Mouse (Mus musculus) E14TG2a.4 (cell line): ENCODE measurements around the gene Nfe2l2.

ENCODE experiments used
- H3K27me3 ChIP-seq: 2 replicates; pipeline ENCODE4 v1.6.1; 2014; ENCODE audit warnings: low read length, control low read depth; ENCODE audit not compliant: insufficient read depth
- H3K36me3 ChIP-seq: 2 replicates; pipeline ENCODE4 v1.6.1; 2014; ENCODE audit warnings: low read length, control low read depth; ENCODE audit not compliant: insufficient read depth
- H3K4me1 ChIP-seq: replicated peaks from 2 replicates; pipeline ENCODE4 v1.6.1; 2014; ENCODE audit warnings: low read depth, low read length, control low read depth
- H3K4me3 ChIP-seq: replicated peaks from 2 replicates; pipeline ENCODE4 v1.5.1; 2014; ENCODE audit warnings: mild to moderate bottlenecking, low read length
- H3K9me3 ChIP-seq: 2 replicates; pipeline ENCODE4 v1.6.1; 2014; ENCODE audit warnings: low read length, control low read depth
- CTCF ChIP-seq: conservative IDR thresholded peaks from 2 replicates; pipeline ENCODE4 v1.5.1; 2014; ENCODE audit warnings: low read length
- NANOG ChIP-seq: IDR thresholded peaks from 2 replicates; pipeline ENCODE4 v1.6.1; 2014; ENCODE audit warnings: borderline replicate concordance, low read length, mixed read lengths
- POU5F1 ChIP-seq: IDR thresholded peaks from 2 replicates; pipeline ENCODE4 v1.6.1; 2014; ENCODE audit warnings: low read length, borderline replicate concordance

Gene Nfe2l2

GRCm38 (mm10) chr2:75734196-75734865 lies 29.9 kb upstream of the Nfe2l2 start:
- H3K4me3 ChIP-seq = no peak overlapping the region
- TF ChIP-seq CTCF (no peak), POU5F1 (no peak)

GRCm38 (mm10) chr2:75733177-75733576 lies 28.7 kb upstream of the Nfe2l2 start:
- H3K27me3 ChIP-seq = no peaks in the 10 kb centered on the region
- no peak for TF ChIP-seq CTCF
- TF ChIP-seq NANOG = no peak
- H3K4me1 ChIP-seq = peaks cover 27% of the 10 kb centered on the region
- no peaks in the 10 kb centered on the region for H3K9me3 ChIP-seq
- H3K4me3 ChIP-seq = no peak overlapping the region
- no peaks in the 10 kb centered on the region for H3K36me3 ChIP-seq

More at GRCm38 (mm10) chr2:75734196-75734865, 29.9 kb upstream of the Nfe2l2 start:
- Histone ChIP-seq H3K4me1 (peaks cover 27% of the 10 kb centered on the region), H3K9me3 (no peaks in the 10 kb centered on the region), H3K36me3 (no peaks in the 10 kb centered on the region), H3K27me3 (no peaks in the 10 kb centered on the region)

GRCm38 (mm10) chr2:75731929-75732328 lies 27.5 kb upstream of the Nfe2l2 start:
- Histone ChIP-seq H3K27me3 (no peaks in the 10 kb centered on the region), H3K4me1 (peaks cover 27% of the 10 kb centered on the region), H3K36me3 (no peaks in the 10 kb centered on the region), H3K4me3 (no peak overlapping the region), H3K9me3 (no peaks in the 10 kb centered on the region)
- TF ChIP-seq NANOG = peak; percentile 68; the same call in 1 of the 2 replicates
- no peak; the same call in 1 of the 2 replicates for TF ChIP-seq POU5F1

GRCm38 (mm10) chr2:75731233-75731651 lies 26.8 kb upstream of the Nfe2l2 start:
- TF ChIP-seq POU5F1 (no peak), CTCF (no peak), NANOG (no peak)
- Histone ChIP-seq H3K36me3 (no peaks in the 10 kb centered on the region), H3K4me3 (0 out of 2 replicates have a peak overlapping the region, but pooled peaks have one; percentile 7), H3K27me3 (no peaks in the 10 kb centered on the region), H3K4me1 (peaks cover 27% of the 10 kb centered on the region), H3K9me3 (no peaks in the 10 kb centered on the region)

GRCm38 (mm10) chr2:75730052-75730451 lies 25.6 kb upstream of the Nfe2l2 start:
- H3K9me3 ChIP-seq = no peaks in the 10 kb centered on the region
- H3K36me3 ChIP-seq = no peaks in the 10 kb centered on the region
- no peaks in the 10 kb centered on the region for H3K27me3 ChIP-seq
- peaks cover 27% of the 10 kb centered on the region for H3K4me1 ChIP-seq
- no peak for TF ChIP-seq POU5F1
- H3K4me3 ChIP-seq = no peak overlapping the region

GRCm38 (mm10) chr2:75724863-75725445 lies 20.5 kb upstream of the Nfe2l2 start:
- H3K9me3 ChIP-seq = no peaks in the 10 kb centered on the region
- no peak overlapping the region for H3K4me3 ChIP-seq
- TF ChIP-seq POU5F1 = no peak
- TF ChIP-seq CTCF = no peak
- no peak for TF ChIP-seq NANOG
- no peaks in the 10 kb centered on the region for H3K4me1 ChIP-seq
- H3K36me3 ChIP-seq = no peaks in the 10 kb centered on the region
- no peaks in the 10 kb centered on the region for H3K27me3 ChIP-seq

- no peaks in the 10 kb centered on the region for H3K9me3 ChIP-seq
- no peak overlapping the region for H3K4me3 ChIP-seq
- no peaks in the 10 kb centered on the region for H3K27me3 ChIP-seq
- no peaks in the 10 kb centered on the region for H3K36me3 ChIP-seq
- no peak for TF ChIP-seq CTCF
- no peak for TF ChIP-seq NANOG
- no peak for TF ChIP-seq POU5F1
- no peaks in the 10 kb centered on the region for H3K4me1 ChIP-seq
Measured at GRCm38 (mm10) chr2:75723481-75723880, 19.0 kb upstream of the Nfe2l2 start.

GRCm38 (mm10) chr2:75722893-75723292 lies 18.5 kb upstream of the Nfe2l2 start:
- Histone ChIP-seq H3K4me1 (no peaks in the 10 kb centered on the region), H3K4me3 (no peak overlapping the region), H3K27me3 (no peaks in the 10 kb centered on the region), H3K36me3 (no peaks in the 10 kb centered on the region), H3K9me3 (no peaks in the 10 kb centered on the region)
- TF ChIP-seq POU5F1 = no peak
- no peak for TF ChIP-seq CTCF
- TF ChIP-seq NANOG = no peak
